ENCODE assay signal across 8 mouse cellular contexts in genomic region chr9:103563864-103564610, GRCm38 (mm10).
DNase-seq lines count a peak whose midpoint lies in the region; ATAC-seq lines count a peak whose summit lies in the region.

No protein-coding gene starts in this region.

- H3K4me2 ChIP-seq in forebrain, embryonic 14.5 days (ENCODE audit: low read length): no peak overlapping the region
- H3K4me2 ChIP-seq in kidney, embryonic 16.5 days (replicated peaks; ENCODE audit: low read depth, low read length): no peak overlapping the region
- H3K4me2 ChIP-seq in midbrain, embryonic 12.5 days (replicated peaks): no peak overlapping the region

- DNase-seq in gastrocnemius, postnatal 10 days: peak; percentile 61
- DNase-seq in gastrocnemius, postnatal 25 days: no peak
- DNase-seq in urinary bladder, postnatal 25 days (ENCODE audit: low spot score): peak; percentile 39
- no peak for DNase-seq in urinary bladder, postnatal 4 days (ENCODE audit: low spot score in 2 of 2)
- peak; percentile 73 for DNase-seq in forebrain, embryonic 14.5 days (ENCODE audit: low spot score)
- DNase-seq in frontal cortex, postnatal 14 days (ENCODE audit: low spot score in 2 of 2): no peak

- peaks cover 21% of the 10 kb centered on the region for H3K4me1 ChIP-seq in forebrain, embryonic 14.5 days (ENCODE audit: control insufficient read depth, insufficient read depth, low read length)
- H3K4me1 ChIP-seq in kidney, embryonic 16.5 days (ENCODE audit: insufficient read depth, low read length): peaks cover 11% of the 10 kb centered on the region
- H3K4me1 ChIP-seq in midbrain, embryonic 12.5 days: peaks cover 25% of the 10 kb centered on the region

- H3K9me3 ChIP-seq in forebrain, embryonic 14.5 days (replicated peaks; ENCODE audit: control insufficient read depth, low read length): no peaks in the 10 kb centered on the region
- H3K9me3 ChIP-seq in kidney, embryonic 16.5 days (ENCODE audit: low read length): 0 out of 2 replicates have a peak, but pooled peaks cover 3% of the 10 kb centered on the region
- H3K9me3 ChIP-seq in midbrain, embryonic 12.5 days: 0 out of 2 replicates have a peak, but pooled peaks cover 3% of the 10 kb centered on the region

- H3K27ac ChIP-seq in forebrain, embryonic 14.5 days (ENCODE audit: low read depth, low read length): no peak overlapping the region
- H3K27ac ChIP-seq in kidney, embryonic 16.5 days (ENCODE audit: low read length): no peak overlapping the region
- no peak overlapping the region for H3K27ac ChIP-seq in midbrain, embryonic 12.5 days (replicated peaks)

- 0 out of 2 replicates have a peak, but pooled peaks have one; percentile 21 for ATAC-seq in forebrain, embryonic 14.5 days
- ATAC-seq in kidney, embryonic 16.5 days (ENCODE audit: low FRiP score, low TSS enrichment): peak; percentile 60
- ATAC-seq in midbrain, embryonic 12.5 days (ENCODE audit: low FRiP score, low read depth): peak; percentile 76; the same call in 1 of the 2 replicates

- no peaks in the 10 kb centered on the region for H3K36me3 ChIP-seq in forebrain, embryonic 14.5 days (ENCODE audit: control insufficient read depth, insufficient read depth, low read length)
- no peaks in the 10 kb centered on the region for H3K36me3 ChIP-seq in kidney, embryonic 16.5 days (ENCODE audit: insufficient read depth, low read length)
- H3K36me3 ChIP-seq in midbrain, embryonic 12.5 days: no peaks in the 10 kb centered on the region

- H3K4me3 ChIP-seq in forebrain, embryonic 14.5 days (ENCODE audit: low read depth, low read length): no peak overlapping the region
- no peak overlapping the region for H3K4me3 ChIP-seq in kidney, embryonic 16.5 days (ENCODE audit: low read length)
- H3K4me3 ChIP-seq in midbrain, embryonic 12.5 days: no peak overlapping the region

- 34% methylated on average over 10 of the region's 10 CpGs for WGBS in forebrain, embryonic 14.5 days
- WGBS in kidney, embryonic 16.5 days: 22% methylated on average over 10 of the region's 10 CpGs
- WGBS in midbrain, embryonic 12.5 days: 32% methylated on average over 10 of the region's 10 CpGs

- H3K27me3 ChIP-seq in forebrain, embryonic 14.5 days (replicated peaks; ENCODE audit: control insufficient read depth, insufficient read depth, low read length): no peaks in the 10 kb centered on the region
- H3K27me3 ChIP-seq in kidney, embryonic 16.5 days (ENCODE audit: insufficient read depth, low read length): no peaks in the 10 kb centered on the region
- H3K27me3 ChIP-seq in midbrain, embryonic 12.5 days: peaks cover 46% of the 10 kb centered on the region

- no peak overlapping the region for H3K9ac ChIP-seq in forebrain, embryonic 14.5 days (ENCODE audit: low read length)
- no peak overlapping the region for H3K9ac ChIP-seq in kidney, embryonic 16.5 days (replicated peaks; ENCODE audit: low read length)
- no peak overlapping the region for H3K9ac ChIP-seq in midbrain, embryonic 12.5 days (replicated peaks)

Comparison
In these comparisons a context has a peak if more than half of its experiments do, and no peak if none do; other contexts are left out.
1. DNase-seq: peak in gastrocnemius, postnatal 10 days (single experiment), urinary bladder, postnatal 25 days (single experiment) and forebrain, embryonic 14.5 days (single experiment); none in gastrocnemius, postnatal 25 days (single experiment), urinary bladder, postnatal 4 days (0 of 2) and frontal cortex, postnatal 14 days (0 of 2).
2. ATAC-seq: peak in every context shown above with its lines; median percentile 76 in midbrain, embryonic 12.5 days; 60 in kidney, embryonic 16.5 days; 21 in forebrain, embryonic 14.5 days.